Mouse (Mus musculus): Measurements from ENCODE around the gene Olfr1462.

Olfr1462 gene

DNA sequence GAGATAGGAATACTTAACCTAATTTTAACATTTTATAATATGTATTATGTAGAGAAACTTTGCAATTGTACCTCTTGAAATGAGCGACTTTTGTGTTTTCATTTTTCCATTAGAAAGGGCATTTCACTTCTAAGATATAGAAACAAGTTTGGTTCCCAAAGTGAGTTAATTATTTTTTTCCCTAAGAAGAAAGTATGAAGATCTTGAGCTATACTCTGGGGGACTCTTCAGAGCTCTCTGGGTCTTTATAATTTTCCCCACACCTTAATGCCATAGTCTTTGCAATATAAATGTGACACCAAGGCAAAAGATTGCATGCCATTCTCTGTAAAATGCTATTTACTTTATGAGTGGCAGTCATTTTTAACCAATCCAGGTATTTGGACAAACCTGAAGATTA lies at the start of gene Olfr1462:
Gene Olfr1462, plus strand, starts transcription at position 301 of the 400 bp plus-strand sequence.
- in situ Hi-C loops (cut with MboI, MseI) = no loop called here

DNA sequence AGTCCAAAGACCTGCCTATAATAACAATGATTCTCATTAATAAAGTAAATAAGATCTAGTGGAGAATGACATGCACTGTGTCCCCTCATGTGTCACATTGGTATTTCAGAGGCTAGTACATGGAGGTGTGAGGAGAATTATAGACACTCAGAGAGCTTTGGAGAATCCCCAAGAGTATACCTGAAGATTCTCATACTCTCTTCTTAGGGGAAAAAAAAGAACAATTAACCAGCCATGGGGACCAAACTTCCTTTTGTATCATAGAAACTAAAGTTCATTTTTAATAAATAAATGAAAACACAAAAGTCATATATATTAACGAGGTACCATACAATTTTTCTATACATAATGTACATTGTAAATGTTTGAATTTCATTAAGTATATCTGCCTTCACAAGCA lies 36.1 kb upstream of the Olfr1462 start, which contains the start of gene Olfr1459:
Gene Olfr1459, minus strand, starts transcription at position 101 of the 400 bp plus-strand sequence.
- in situ Hi-C loops (cut with MboI, MseI) = no loop called here

DNA sequence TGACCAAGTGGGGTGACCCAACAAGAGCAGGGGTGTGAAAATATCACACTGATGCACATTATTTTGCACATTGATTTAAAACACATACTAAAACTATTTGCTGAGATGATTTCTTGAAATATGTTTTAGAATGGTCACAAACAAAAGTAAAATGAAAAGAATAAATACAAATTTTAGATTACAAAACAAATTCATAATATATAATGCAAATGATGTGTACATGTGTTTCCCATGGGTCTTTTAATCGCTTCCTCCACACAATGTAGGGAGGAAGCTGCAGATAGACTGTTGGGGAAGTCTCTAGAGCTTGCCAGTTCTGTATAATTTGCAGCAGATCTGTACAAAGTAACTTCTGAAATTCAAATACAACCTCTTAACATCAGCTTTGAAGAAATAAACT lies 22.8 kb upstream of the Olfr1462 start, which contains the start of gene Olfr1461:
Gene Olfr1461, plus strand, starts transcription at position 301 of the 400 bp plus-strand sequence.
- in situ Hi-C loops (cut with MboI, MseI) = no loop called here

DNA sequence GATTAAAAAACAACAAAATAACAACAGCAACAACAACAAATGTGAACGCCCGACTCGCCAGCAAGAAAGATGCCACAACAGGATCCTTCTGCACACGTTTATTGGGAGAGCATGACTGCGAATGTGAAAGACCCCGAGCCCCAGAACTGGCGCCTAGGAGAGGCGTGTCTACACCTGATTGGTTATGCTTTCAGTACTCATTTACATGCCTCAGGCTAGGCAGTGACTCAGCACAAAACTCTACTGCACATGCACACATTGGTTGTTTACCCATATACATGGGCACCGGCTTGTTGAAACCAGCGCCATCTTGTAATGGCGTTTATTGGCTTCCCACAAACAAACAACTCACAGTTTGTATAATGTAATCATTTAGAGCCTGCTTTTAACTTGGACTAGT lies 36.1 kb downstream of the Olfr1462 start:
- in situ Hi-C loops (cut with MboI, MseI) = no loop called here

DNA sequence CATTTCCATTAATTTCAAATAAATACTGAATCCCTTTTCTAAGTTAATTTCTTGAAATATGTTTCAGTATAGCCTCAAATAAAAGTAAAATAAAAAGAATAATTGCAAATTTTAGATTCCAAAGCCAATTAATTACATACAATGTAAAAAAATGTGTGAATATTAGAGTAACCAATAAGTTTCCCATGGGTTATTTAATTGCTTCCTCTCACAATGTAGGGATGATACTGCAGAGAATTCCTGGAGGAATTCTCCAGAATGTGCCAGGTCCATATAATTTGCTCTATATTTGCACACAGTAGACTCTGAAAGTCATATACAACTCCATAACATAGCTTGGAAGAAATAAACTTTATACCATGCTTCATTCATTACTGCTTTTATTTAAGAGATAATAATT lies 45.5 kb downstream of the Olfr1462 start, which contains the start of gene Olfr1463:
Gene Olfr1463, plus strand, starts transcription at position 301 of the 400 bp plus-strand sequence.
- in situ Hi-C loops (cut with MboI, MseI) = no loop called here

Measured in T-helper 17 cell (primary cell).